Mouse (Mus musculus) right cerebral cortex, postnatal 4 days (tissue): ENCODE results near the gene Anks1b.
"Not testable (repeated sequence)": the region's sequence is repeated elsewhere in the genome, so short reads cannot be mapped to it uniquely, and the experiment has no call there.

Experiments
- DNase-seq: peaks from one replicate; pipeline ENCODE4 v3.0.0-alpha.2; 2022

The Anks1b gene

GRCm38 (mm10) chr10:90596142-90596541, 722.8 kb downstream of the Anks1b start:
- DNase-seq: peak; percentile 20

GRCm38 (mm10) chr10:90596576-90596975, 723.3 kb downstream of the Anks1b start:
- no peak for DNase-seq

GRCm38 (mm10) chr10:90599149-90599548, 725.8 kb downstream of the Anks1b start:
- DNase-seq: no peak

GRCm38 (mm10) chr10:90599726-90600531, 726.6 kb downstream of the Anks1b start:
- no peak for DNase-seq

GRCm38 (mm10) chr10:90607586-90607985, 734.3 kb downstream of the Anks1b start:
- peak; percentile 29 for DNase-seq

GRCm38 (mm10) chr10:90609437-90609836, 736.1 kb downstream of the Anks1b start:
- no peak for DNase-seq

- no peak for DNase-seq
These were observed 739.7 kb downstream of the Anks1b start for GRCm38 (mm10) chr10:90613051-90613450.

- DNase-seq: no peak
These were observed 741.9 kb downstream of the Anks1b start for GRCm38 (mm10) chr10:90615196-90615595.

- DNase-seq: no peak
These were observed 743.3 kb downstream of the Anks1b start for GRCm38 (mm10) chr10:90616622-90617021.

GRCm38 (mm10) chr10:90617664-90618296, 744.5 kb downstream of the Anks1b start:
- DNase-seq: no peak

GRCm38 (mm10) chr10:90627532-90627931, 754.2 kb downstream of the Anks1b start:
- DNase-seq: no peak

GRCm38 (mm10) chr10:90630099-90630698, 756.9 kb downstream of the Anks1b start:
- no peak for DNase-seq

- DNase-seq: not testable (repeated sequence)
These were observed 757.5 kb downstream of the Anks1b start for GRCm38 (mm10) chr10:90630794-90631193.

- DNase-seq: no peak
These were observed 764.0 kb downstream of the Anks1b start for GRCm38 (mm10) chr10:90637352-90637751.

- no peak for DNase-seq
These were observed 776.4 kb downstream of the Anks1b start for GRCm38 (mm10) chr10:90649681-90650080.

GRCm38 (mm10) chr10:90657416-90658120, 784.3 kb downstream of the Anks1b start:
- peak; percentile 20 for DNase-seq

- no peak for DNase-seq
These were observed 793.4 kb downstream of the Anks1b start for GRCm38 (mm10) chr10:90666746-90667145.

GRCm38 (mm10) chr10:90670291-90670690, 797.0 kb downstream of the Anks1b start:
- no peak for DNase-seq

GRCm38 (mm10) chr10:90672135-90672534, 798.8 kb downstream of the Anks1b start:
- no peak for DNase-seq

GRCm38 (mm10) chr10:90674362-90674761, 801.1 kb downstream of the Anks1b start:
- no peak for DNase-seq

- no peak for DNase-seq
These were observed 804.1 kb downstream of the Anks1b start for GRCm38 (mm10) chr10:90677421-90677820.

- DNase-seq: no peak
These were observed 806.6 kb downstream of the Anks1b start for GRCm38 (mm10) chr10:90679713-90680470.
